Mouse (Mus musculus) embryo, embryonic 11.5 days (tissue): Measurements from ENCODE around the gene Efnb2.
A peak's percentile ranks its signal among the peaks of the same experiment; 100 is the strongest.

Experiments
- DNase-seq: peaks from one replicate; pipeline ENCODE4 v3.0.0-alpha.2; 2012; ENCODE audit warnings: low read depth, low spot score

Efnb2 gene

GRCm38 (mm10) chr8:8661103-8661758 is at the start of gene Efnb2:
Gene Efnb2 (minus strand): TSS chr8:8661242.
- DNase-seq, result peak; percentile 90

GRCm38 (mm10) chr8:8704813-8705212 is 43.8 kb upstream of the Efnb2 start:
- no peak for DNase-seq

- DNase-seq, result no peak
Observed at GRCm38 (mm10) chr8:8703668-8704067, 42.6 kb upstream of the Efnb2 start.

GRCm38 (mm10) chr8:8700821-8701220 is 39.8 kb upstream of the Efnb2 start:
- no peak for DNase-seq

- no peak for DNase-seq
Observed at GRCm38 (mm10) chr8:8700229-8700628, 39.2 kb upstream of the Efnb2 start.

- DNase-seq, result peak; percentile 90
Observed at GRCm38 (mm10) chr8:8690146-8691092, 29.4 kb upstream of the Efnb2 start, which contains the start of gene Arglu1. Gene Arglu1 (minus strand): TSS chr8:8690521.

GRCm38 (mm10) chr8:8689454-8690145 is 28.6 kb upstream of the Efnb2 start:
- DNase-seq, result peak; percentile 40

GRCm38 (mm10) chr8:8688823-8689453 is 27.9 kb upstream of the Efnb2 start:
- no peak for DNase-seq

GRCm38 (mm10) chr8:8685517-8685916 is 24.5 kb upstream of the Efnb2 start:
- no peak for DNase-seq

GRCm38 (mm10) chr8:8682697-8683096 is 21.7 kb upstream of the Efnb2 start:
- DNase-seq, result no peak

GRCm38 (mm10) chr8:8678236-8678635 is 17.2 kb upstream of the Efnb2 start:
- no peak for DNase-seq

- no peak for DNase-seq
Observed at GRCm38 (mm10) chr8:8674864-8675263, 13.8 kb upstream of the Efnb2 start.

- peak; percentile 90 for DNase-seq
Observed at GRCm38 (mm10) chr8:8661759-8662138, 707 bp upstream of the Efnb2 start.

GRCm38 (mm10) chr8:8660307-8661098 is 539 bp downstream of the Efnb2 start:
- DNase-seq, result no peak

- no peak for DNase-seq
Observed at GRCm38 (mm10) chr8:8659503-8660306, 1.3 kb downstream of the Efnb2 start.

- DNase-seq, result peak; percentile 74
Observed at GRCm38 (mm10) chr8:8658426-8659224, 2.4 kb downstream of the Efnb2 start.

- no peak for DNase-seq
Observed at GRCm38 (mm10) chr8:8657692-8658355, 3.2 kb downstream of the Efnb2 start.

- no peak for DNase-seq
Observed at GRCm38 (mm10) chr8:8656578-8657441, 4.2 kb downstream of the Efnb2 start.
